Mouse (Mus musculus): ENCODE measurements around the gene Sclt1.

Sclt1 gene

GRCm38 (mm10) chr3:41606330-41606664 lies 136.0 kb downstream of the Sclt1 start:
- no peak for DNase-seq (ENCODE audit: low read depth, low spot score)

- no peak for DNase-seq (ENCODE audit: low read depth, low spot score)
Observed at GRCm38 (mm10) chr3:41605601-41606329, 136.5 kb downstream of the Sclt1 start.

GRCm38 (mm10) chr3:41604629-41605321 lies 137.5 kb downstream of the Sclt1 start:
- no peak for DNase-seq (ENCODE audit: low read depth, low spot score)

- no peak for DNase-seq (ENCODE audit: low read depth, low spot score)
Observed at GRCm38 (mm10) chr3:41603470-41604019, 138.8 kb downstream of the Sclt1 start.

GRCm38 (mm10) chr3:41602933-41603332 lies 139.4 kb downstream of the Sclt1 start:
- DNase-seq (ENCODE audit: low read depth, low spot score) = no peak

- DNase-seq (ENCODE audit: low read depth, low spot score) = no peak
Observed at GRCm38 (mm10) chr3:41601226-41602020, 140.9 kb downstream of the Sclt1 start.

- DNase-seq (ENCODE audit: low read depth, low spot score) = peak; percentile 49
Observed at GRCm38 (mm10) chr3:41599806-41600589, 142.3 kb downstream of the Sclt1 start.

GRCm38 (mm10) chr3:41599226-41599625 lies 143.1 kb downstream of the Sclt1 start:
- no peak for DNase-seq (ENCODE audit: low read depth, low spot score)

GRCm38 (mm10) chr3:41598412-41598811 lies 143.9 kb downstream of the Sclt1 start:
- no peak for DNase-seq (ENCODE audit: low read depth, low spot score)

GRCm38 (mm10) chr3:41597036-41597435 lies 145.3 kb downstream of the Sclt1 start:
- no peak for DNase-seq (ENCODE audit: low read depth, low spot score)

- no peak for DNase-seq (ENCODE audit: low read depth, low spot score)
Observed at GRCm38 (mm10) chr3:41595010-41595409, 147.3 kb downstream of the Sclt1 start.

- DNase-seq (ENCODE audit: low read depth, low spot score) = no peak
Observed at GRCm38 (mm10) chr3:41594097-41594879, 148.0 kb downstream of the Sclt1 start.

- no peak for DNase-seq (ENCODE audit: low read depth, low spot score)
Observed at GRCm38 (mm10) chr3:41592805-41593204, 149.5 kb downstream of the Sclt1 start.

- DNase-seq (ENCODE audit: low read depth, low spot score) = no peak
Observed at GRCm38 (mm10) chr3:41591651-41592170, 150.6 kb downstream of the Sclt1 start.

- no peak for DNase-seq (ENCODE audit: low read depth, low spot score)
Observed at GRCm38 (mm10) chr3:41590695-41591559, 151.4 kb downstream of the Sclt1 start.

- no peak for DNase-seq (ENCODE audit: low read depth, low spot score)
Observed at GRCm38 (mm10) chr3:41589988-41590387, 152.3 kb downstream of the Sclt1 start.

GRCm38 (mm10) chr3:41589246-41589914 lies 152.9 kb downstream of the Sclt1 start:
- no peak for DNase-seq (ENCODE audit: low read depth, low spot score)

- no peak for DNase-seq (ENCODE audit: low read depth, low spot score)
Observed at GRCm38 (mm10) chr3:41588495-41588894, 153.8 kb downstream of the Sclt1 start.

GRCm38 (mm10) chr3:41587588-41587987 lies 154.7 kb downstream of the Sclt1 start:
- no peak for DNase-seq (ENCODE audit: low read depth, low spot score)

Measured in WW6 (cell line).